Mouse (Mus musculus) intestine, embryonic 15.5 days (tissue): ENCODE measurements around the gene Cic. TPM values are rescaled to one million over a fixed set of nuclear protein-coding genes. Genes with fewer than 3 reads are reported as not detected.

Experiments used
- ATAC-seq: fragments of 200-750 bp; cut with Nextera tagmentation; 2 replicates; pipeline ENCODE4 v1.8.0; 2017; ENCODE audit warnings: moderate TSS enrichment, moderate library complexity
- H3K27ac ChIP-seq: fragments of 300-500 bp; sonication (generic); 2 replicates; pipeline ENCODE4 v1.5.1; 2015; ENCODE audit warnings: mild to moderate bottlenecking, inconsistent platforms
- H3K27me3 ChIP-seq: fragments of 300-500 bp; sonication (generic); replicated peaks from 2 replicates; pipeline ENCODE4 v1.6.1; 2015; ENCODE audit warnings: inconsistent platforms
- H3K36me3 ChIP-seq: fragments of 300-500 bp; sonication (generic); 2 replicates; pipeline ENCODE4 v1.6.1; 2015; ENCODE audit warnings: inconsistent platforms
- H3K4me1 ChIP-seq: fragments of 300-500 bp; sonication (generic); replicated peaks from 2 replicates; pipeline ENCODE4 v1.6.1; 2015; ENCODE audit warnings: inconsistent platforms
- H3K4me2 ChIP-seq: fragments of 300-500 bp; sonication (generic); replicated peaks from 2 replicates; pipeline ENCODE4 v1.6.1; 2015; ENCODE audit warnings: mild to moderate bottlenecking, inconsistent platforms
- H3K4me3 ChIP-seq: fragments of 300-500 bp; sonication (generic); replicated peaks from 2 replicates; pipeline ENCODE4 v1.5.1; 2015; ENCODE audit warnings: inconsistent platforms
- H3K9ac ChIP-seq: fragments of 300-500 bp; sonication (generic); 2 replicates; pipeline ENCODE4 v1.6.1; 2015; ENCODE audit warnings: inconsistent platforms
- H3K9me3 ChIP-seq: fragments of 300-500 bp; sonication (generic); 2 replicates; pipeline ENCODE4 v1.6.1; 2016; ENCODE audit warnings: inconsistent platforms
- WGBS: fragments of 180-500 bp; shearing (Covaris S2); methylation state at CpG from one replicate; pipeline ENCODE4 v1.1.7; 2015; 5-methylcytosine and 5-hydroxymethylcytosine counted together
- polyA plus RNA-seq: library from polyadenylated mRNA; unstranded; fragments of >200 nt; fragmentation: Nextera tagmentation; extraction: Ambion mirVana; gene quantifications from 2 replicates; pipeline ENCODE4 v1.2.1, GENCODE M21; 2015

Cic gene
- polyA plus RNA-seq, 1 experiment from 2014 or later: 26.6 TPM

- ATAC-seq: no peak
- peaks cover 48% of the 10 kb centered on the region for H3K4me1 ChIP-seq
- no peaks in the 10 kb centered on the region for H3K9me3 ChIP-seq
- under 1% methylated on average over 28 of the region's 36 CpGs for WGBS
- H3K4me3 ChIP-seq: peak overlapping the region; percentile 76
- H3K4me2 ChIP-seq: peak overlapping the region; percentile 92
- H3K9ac ChIP-seq: peak overlapping the region; percentile 76
- H3K36me3 ChIP-seq: peaks cover 28% of the 10 kb centered on the region
- H3K27ac ChIP-seq: peak overlapping the region; percentile 98
- H3K27me3 ChIP-seq: no peaks in the 10 kb centered on the region
Observed at GRCm38 (mm10) chr7:25282731-25283211, 15.3 kb downstream of the Cic start.

- Histone ChIP-seq H3K27me3 (no peaks in the 10 kb centered on the region), H3K9me3 (no peaks in the 10 kb centered on the region), H3K27ac (peak overlapping the region; percentile 98), H3K4me3 (peak overlapping the region; percentile 76), H3K9ac (peak overlapping the region; percentile 76), H3K4me1 (peaks cover 46% of the 10 kb centered on the region), H3K36me3 (peaks cover 37% of the 10 kb centered on the region), H3K4me2 (peak overlapping the region; percentile 92)
- no peak for ATAC-seq
- WGBS: 8% methylated on average over 5 of the region's 5 CpGs
Observed at GRCm38 (mm10) chr7:25283637-25284036, 16.1 kb downstream of the Cic start.

- ATAC-seq: no peak
- Histone ChIP-seq H3K27ac (peak overlapping the region; percentile 98), H3K27me3 (no peaks in the 10 kb centered on the region), H3K36me3 (peaks cover 42% of the 10 kb centered on the region), H3K9ac (peak overlapping the region; percentile 76), H3K4me2 (peak overlapping the region; percentile 92), H3K4me1 (peaks cover 46% of the 10 kb centered on the region), H3K9me3 (no peaks in the 10 kb centered on the region), H3K4me3 (peak overlapping the region; percentile 76)
- WGBS: 51% methylated on average over 2 of the region's 2 CpGs
Observed at GRCm38 (mm10) chr7:25284171-25284570, 16.7 kb downstream of the Cic start.

- H3K9ac ChIP-seq: no peak overlapping the region; the same call in 1 of the 2 replicates
- H3K36me3 ChIP-seq: peaks cover 48% of the 10 kb centered on the region
- 63% methylated on average over 5 of the region's 5 CpGs for WGBS
- peak overlapping the region; percentile 92; the same call in 1 of the 2 replicates for H3K4me2 ChIP-seq
- H3K27me3 ChIP-seq: no peaks in the 10 kb centered on the region
- H3K4me1 ChIP-seq: peaks cover 43% of the 10 kb centered on the region
- no peak overlapping the region for H3K27ac ChIP-seq
- H3K9me3 ChIP-seq: no peaks in the 10 kb centered on the region
- ATAC-seq: no peak
- H3K4me3 ChIP-seq: no peak overlapping the region
Observed at GRCm38 (mm10) chr7:25284766-25285165, 17.3 kb downstream of the Cic start.

- H3K4me1 ChIP-seq: peaks cover 36% of the 10 kb centered on the region
- no peaks in the 10 kb centered on the region for H3K9me3 ChIP-seq
- H3K4me3 ChIP-seq: no peak overlapping the region
- peaks cover 55% of the 10 kb centered on the region for H3K36me3 ChIP-seq
- no peaks in the 10 kb centered on the region for H3K27me3 ChIP-seq
- no peak overlapping the region for H3K9ac ChIP-seq
- no peak overlapping the region for H3K27ac ChIP-seq
- no peak for ATAC-seq
- H3K4me2 ChIP-seq: no peak overlapping the region
- WGBS: 92% methylated on average over 20 of the region's 20 CpGs
Observed at GRCm38 (mm10) chr7:25285511-25286238, 18.2 kb downstream of the Cic start.

GRCm38 (mm10) chr7:25286989-25287388, 19.5 kb downstream of the Cic start:
- H3K4me3 ChIP-seq: no peak overlapping the region
- no peak overlapping the region for H3K9ac ChIP-seq
- 83% methylated on average over 8 of the region's 8 CpGs for WGBS
- H3K36me3 ChIP-seq: peaks cover 64% of the 10 kb centered on the region
- H3K27me3 ChIP-seq: no peaks in the 10 kb centered on the region
- H3K4me2 ChIP-seq: no peak overlapping the region
- H3K27ac ChIP-seq: no peak overlapping the region
- no peaks in the 10 kb centered on the region for H3K9me3 ChIP-seq
- peaks cover 34% of the 10 kb centered on the region for H3K4me1 ChIP-seq
- no peak for ATAC-seq

GRCm38 (mm10) chr7:25288011-25288410, 20.5 kb downstream of the Cic start:
- Histone ChIP-seq H3K4me3 (no peak overlapping the region), H3K27me3 (no peaks in the 10 kb centered on the region), H3K9ac (no peak overlapping the region), H3K27ac (no peak overlapping the region), H3K9me3 (no peaks in the 10 kb centered on the region), H3K4me2 (no peak overlapping the region), H3K4me1 (peaks cover 36% of the 10 kb centered on the region), H3K36me3 (peaks cover 74% of the 10 kb centered on the region)
- 87% methylated on average over 12 of the region's 12 CpGs for WGBS
- ATAC-seq: no peak

GRCm38 (mm10) chr7:25288721-25289120, 21.2 kb downstream of the Cic start:
- no peaks in the 10 kb centered on the region for H3K9me3 ChIP-seq
- WGBS: 84% methylated on average over 3 of the region's 3 CpGs
- no peak overlapping the region for H3K4me3 ChIP-seq
- H3K27me3 ChIP-seq: no peaks in the 10 kb centered on the region
- peaks cover 78% of the 10 kb centered on the region for H3K36me3 ChIP-seq
- H3K4me2 ChIP-seq: no peak overlapping the region
- no peak for ATAC-seq
- no peak overlapping the region for H3K9ac ChIP-seq
- H3K4me1 ChIP-seq: peaks cover 29% of the 10 kb centered on the region
- H3K27ac ChIP-seq: no peak overlapping the region

- Histone ChIP-seq H3K9ac (no peak overlapping the region), H3K4me2 (no peak overlapping the region), H3K4me3 (no peak overlapping the region), H3K27me3 (no peaks in the 10 kb centered on the region), H3K36me3 (peaks cover 83% of the 10 kb centered on the region), H3K27ac (no peak overlapping the region), H3K9me3 (no peaks in the 10 kb centered on the region), H3K4me1 (peaks cover 17% of the 10 kb centered on the region)
- no peak for ATAC-seq
- 97% methylated on average over 3 of the region's 3 CpGs for WGBS
Observed at GRCm38 (mm10) chr7:25289925-25290324, 22.4 kb downstream of the Cic start.

- 0 out of 2 replicates have a peak overlapping the region, but pooled peaks have one; percentile 6 for H3K27ac ChIP-seq
- H3K4me1 ChIP-seq: peaks cover 15% of the 10 kb centered on the region
- WGBS: 92% methylated on average over 1 of the region's 1 CpGs
- no peak overlapping the region for H3K9ac ChIP-seq
- H3K4me3 ChIP-seq: no peak overlapping the region
- H3K36me3 ChIP-seq: peaks cover 78% of the 10 kb centered on the region
- H3K27me3 ChIP-seq: no peaks in the 10 kb centered on the region
- no peaks in the 10 kb centered on the region for H3K9me3 ChIP-seq
- no peak overlapping the region for H3K4me2 ChIP-seq
- ATAC-seq: 0 out of 2 replicates have a peak, but pooled peaks have one; percentile 3
Observed at GRCm38 (mm10) chr7:25290463-25290862, 23.0 kb downstream of the Cic start.

GRCm38 (mm10) chr7:25290911-25291310, 23.4 kb downstream of the Cic start:
- no peaks in the 10 kb centered on the region for H3K27me3 ChIP-seq
- peak; percentile 70 for ATAC-seq
- no peak overlapping the region for H3K4me3 ChIP-seq
- H3K9me3 ChIP-seq: no peaks in the 10 kb centered on the region
- peaks cover 15% of the 10 kb centered on the region for H3K4me1 ChIP-seq
- peaks cover 77% of the 10 kb centered on the region for H3K36me3 ChIP-seq
- H3K4me2 ChIP-seq: no peak overlapping the region
- H3K27ac ChIP-seq: 0 out of 2 replicates have a peak overlapping the region, but pooled peaks have one; percentile 6
- H3K9ac ChIP-seq: no peak overlapping the region
- 73% methylated on average over 2 of the region's 2 CpGs for WGBS

- H3K4me3 ChIP-seq: no peak overlapping the region
- no peaks in the 10 kb centered on the region for H3K27me3 ChIP-seq
- 58% methylated on average over 7 of the region's 7 CpGs for WGBS
- no peaks in the 10 kb centered on the region for H3K9me3 ChIP-seq
- peaks cover 68% of the 10 kb centered on the region for H3K36me3 ChIP-seq
- no peak overlapping the region for H3K4me2 ChIP-seq
- peaks cover 19% of the 10 kb centered on the region for H3K4me1 ChIP-seq
- H3K9ac ChIP-seq: no peak overlapping the region
- no peak overlapping the region for H3K27ac ChIP-seq
- ATAC-seq: no peak
Observed at GRCm38 (mm10) chr7:25292107-25292506, 24.6 kb downstream of the Cic start.
